In the genomic region with DNA sequence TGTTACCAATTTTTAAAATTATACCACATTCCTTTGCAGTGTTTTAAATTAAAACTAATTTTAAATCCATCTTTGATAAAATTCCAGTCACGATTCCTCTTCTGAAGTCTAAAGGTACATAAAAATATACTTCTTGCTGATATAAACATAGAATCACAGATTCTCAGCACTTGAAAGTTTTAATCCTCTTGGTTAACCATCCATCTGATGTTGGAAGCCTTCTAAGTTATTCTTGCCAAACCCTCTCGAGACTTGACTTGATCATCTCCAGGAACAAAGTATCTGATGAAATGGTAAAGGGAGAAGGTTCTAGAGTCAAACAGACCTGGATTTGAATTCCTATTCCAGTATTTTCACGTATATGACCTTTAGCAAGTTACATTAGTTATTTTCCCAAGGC, we compare ENCODE assay signal across 27 mouse cellular contexts. TPM values are rescaled to one million over a fixed set of nuclear protein-coding genes. Genes with fewer than 3 reads are reported as not detected.
"Had no signal": no experiment of that assay in that cellular context is flagged by ENCODE, and none has a peak within 500 bp of the region (broad histone marks: within the 10 kb centered on the region; RNA-seq: fewer than 3 reads in every experiment).

No protein-coding gene starts in this region.

- H3K4me3 ChIP-seq: gastrocnemius, adult 2 months; heart, embryonic 10.5 days; heart, embryonic 12.5 days; hindbrain, embryonic 10.5 days; hindbrain, embryonic 12.5 days; hindbrain, embryonic 15.5 days; kidney, embryonic 15.5 days; limb, embryonic 13.5 days; limb, embryonic 15.5 days; liver, embryonic 12.5 days had no signal

- H3K27ac ChIP-seq: gastrocnemius, adult 2 months; heart, embryonic 10.5 days; hindbrain, embryonic 10.5 days; hindbrain, embryonic 12.5 days; hindbrain, embryonic 15.5 days; hindbrain, postnatal 0 days; kidney, embryonic 15.5 days; kidney, postnatal 0 days; limb, embryonic 13.5 days; limb, embryonic 15.5 days; liver, embryonic 12.5 days; liver, embryonic 14.5 days had no signal

- H3K4me2 ChIP-seq: heart, embryonic 12.5 days; hindbrain, embryonic 12.5 days; hindbrain, embryonic 15.5 days; kidney, embryonic 15.5 days; limb, embryonic 13.5 days; limb, embryonic 15.5 days; liver, embryonic 12.5 days had no signal

- DNase-seq: gastrocnemius, adult 2 months; gastrocnemius, postnatal 10 days; gastrocnemius, postnatal 25 days; heart, postnatal 10 days; heart, postnatal 4 days; kidney, adult 11 months; kidney, adult 2 months; kidney, adult 9 months; kidney, postnatal 14 days; kidney, postnatal 36 days; layer of hippocampus, adult 9-11 months; layer of hippocampus, postnatal 36 days; left cerebral cortex, postnatal 4 days had no signal

- H3K9me3 ChIP-seq: heart, embryonic 10.5 days; heart, embryonic 12.5 days; hindbrain, embryonic 10.5 days; hindbrain, embryonic 12.5 days; hindbrain, embryonic 15.5 days; kidney, embryonic 15.5 days; limb, embryonic 13.5 days; limb, embryonic 15.5 days; liver, embryonic 12.5 days had no signal

- ATAC-seq: hindbrain, postnatal 0 days; intestine, embryonic 16.5 days; liver, embryonic 12.5 days had no signal

- H3K4me1 ChIP-seq: heart, embryonic 10.5 days; heart, embryonic 12.5 days; hindbrain, embryonic 10.5 days; hindbrain, embryonic 12.5 days; hindbrain, embryonic 15.5 days; kidney, embryonic 15.5 days; limb, embryonic 13.5 days; limb, embryonic 15.5 days; liver, embryonic 12.5 days had no signal

- H3K9ac ChIP-seq: heart, embryonic 12.5 days; hindbrain, embryonic 12.5 days; hindbrain, embryonic 15.5 days; kidney, embryonic 15.5 days; limb, embryonic 13.5 days; limb, embryonic 15.5 days; liver, embryonic 12.5 days; liver, embryonic 14.5 days had no signal

- H3K27me3 ChIP-seq: heart, embryonic 12.5 days; hindbrain, embryonic 12.5 days; hindbrain, embryonic 15.5 days; kidney, embryonic 15.5 days; limb, embryonic 13.5 days; limb, embryonic 15.5 days; liver, embryonic 12.5 days had no signal

- H3K36me3 ChIP-seq: heart, embryonic 10.5 days; heart, embryonic 12.5 days; hindbrain, embryonic 10.5 days; hindbrain, embryonic 12.5 days; hindbrain, embryonic 15.5 days; kidney, embryonic 15.5 days; limb, embryonic 13.5 days; limb, embryonic 15.5 days; liver, embryonic 12.5 days had no signal

RNA-seq across cellular contexts. Expression of gene Pde1a, which starts 28.9 kb away (rescaled TPM):
- total RNA-seq: granulocyte monocyte progenitor cell, adult 5-6 weeks had no signal
